Mouse (Mus musculus): ENCODE data around the gene Stat2. TPM values are rescaled to one million over a fixed set of nuclear protein-coding genes. Genes with fewer than 3 reads are reported as not detected.
"Not testable (repeated sequence)": the region's sequence is repeated elsewhere in the genome, so short reads cannot be mapped to it uniquely, and the experiment has no call there.

Stat2 gene
- polyA plus RNA-seq, 1 experiment from 2014 or later, result 24.1 TPM

- Histone ChIP-seq H3K27ac (replicated peaks) (no peak overlapping the region), H3K27me3 (no peaks in the 10 kb centered on the region), H3K9me3 (no peaks in the 10 kb centered on the region), H3K36me3 (peaks cover 73% of the 10 kb centered on the region), H3K4me1 (no peaks in the 10 kb centered on the region), H3K9ac (replicated peaks) (no peak overlapping the region), H3K4me2 (replicated peaks) (no peak overlapping the region), H3K4me3 (no peak overlapping the region)
- no peak for ATAC-seq (ENCODE audit: low FRiP score, low read depth)
- 89% methylated on average over 20 of the region's 20 CpGs for WGBS
These were observed 12.6 kb downstream of the Stat2 start for GRCm38 (mm10) chr10:128282886-128283450.

GRCm38 (mm10) chr10:128283604-128284579, 13.5 kb downstream of the Stat2 start:
- H3K9ac ChIP-seq (replicated peaks), result no peak overlapping the region
- WGBS, result 64% methylated on average over 31 of the region's 31 CpGs
- ATAC-seq (ENCODE audit: low FRiP score, low read depth), result no peak

GRCm38 (mm10) chr10:128290594-128290993, 20.2 kb downstream of the Stat2 start:
- WGBS, result 90% methylated on average over 1 of the region's 1 CpGs
- not testable (repeated sequence) for H3K4me2 ChIP-seq (replicated peaks); H3K9me3 ChIP-seq; ATAC-seq (ENCODE audit: low FRiP score, low read depth); H3K9ac ChIP-seq (replicated peaks); H3K4me3 ChIP-seq; H3K27me3 ChIP-seq; H3K27ac ChIP-seq (replicated peaks); H3K4me1 ChIP-seq
- peaks cover 51% of the 10 kb centered on the region for H3K36me3 ChIP-seq

More at GRCm38 (mm10) chr10:128283604-128284579, 13.5 kb downstream of the Stat2 start:
- Histone ChIP-seq H3K4me1 (no peaks in the 10 kb centered on the region), H3K27me3 (no peaks in the 10 kb centered on the region), H3K4me3 (no peak overlapping the region), H3K4me2 (replicated peaks) (no peak overlapping the region), H3K9me3 (no peaks in the 10 kb centered on the region), H3K27ac (replicated peaks) (no peak overlapping the region), H3K36me3 (peaks cover 76% of the 10 kb centered on the region)

GRCm38 (mm10) chr10:128296370-128297090, 26.2 kb downstream of the Stat2 start:
- WGBS, result 78% methylated on average over 13 of the region's 13 CpGs
- no peak for ATAC-seq (ENCODE audit: low FRiP score, low read depth)
- H3K4me3 ChIP-seq, result no peak overlapping the region
- no peaks in the 10 kb centered on the region for H3K27me3 ChIP-seq
- no peak overlapping the region for H3K27ac ChIP-seq (replicated peaks)
- no peak overlapping the region for H3K9ac ChIP-seq (replicated peaks)
- no peaks in the 10 kb centered on the region for H3K9me3 ChIP-seq
- H3K36me3 ChIP-seq, result peaks cover 15% of the 10 kb centered on the region
- H3K4me1 ChIP-seq, result no peaks in the 10 kb centered on the region; the same call in 1 of the 2 replicates
- H3K4me2 ChIP-seq (replicated peaks), result no peak overlapping the region

GRCm38 (mm10) chr10:128297221-128297620, 26.9 kb downstream of the Stat2 start:
- H3K4me2 ChIP-seq (replicated peaks), result no peak overlapping the region
- H3K9ac ChIP-seq (replicated peaks), result no peak overlapping the region
- H3K27me3 ChIP-seq, result no peaks in the 10 kb centered on the region
- H3K9me3 ChIP-seq, result no peaks in the 10 kb centered on the region
- peaks cover 8% of the 10 kb centered on the region; the same call in 1 of the 2 replicates for H3K36me3 ChIP-seq
- ATAC-seq (ENCODE audit: low FRiP score, low read depth), result no peak
- H3K4me1 ChIP-seq, result peaks cover 2% of the 10 kb centered on the region
- H3K4me3 ChIP-seq, result no peak overlapping the region
- 85% methylated on average over 4 of the region's 4 CpGs for WGBS
- no peak overlapping the region for H3K27ac ChIP-seq (replicated peaks)

- H3K36me3 ChIP-seq, result 0 out of 2 replicates have a peak, but pooled peaks cover 4% of the 10 kb centered on the region
- no peaks in the 10 kb centered on the region for H3K9me3 ChIP-seq
- no peak overlapping the region for H3K27ac ChIP-seq (replicated peaks)
- WGBS, result 91% methylated on average over 11 of the region's 11 CpGs
- H3K4me3 ChIP-seq, result no peak overlapping the region
- no peak overlapping the region for H3K4me2 ChIP-seq (replicated peaks)
- peaks cover 6% of the 10 kb centered on the region for H3K4me1 ChIP-seq
- H3K9ac ChIP-seq (replicated peaks), result no peak overlapping the region
- H3K27me3 ChIP-seq, result no peaks in the 10 kb centered on the region
- no peak for ATAC-seq (ENCODE audit: low FRiP score, low read depth)
These were observed 27.3 kb downstream of the Stat2 start for GRCm38 (mm10) chr10:128297622-128298021.

GRCm38 (mm10) chr10:128298243-128298642, 27.9 kb downstream of the Stat2 start:
- WGBS, result 79% methylated on average over 6 of the region's 6 CpGs
- Histone ChIP-seq H3K27ac (replicated peaks) (no peak overlapping the region), H3K4me1 (peaks cover 7% of the 10 kb centered on the region), H3K27me3 (no peaks in the 10 kb centered on the region), H3K9ac (replicated peaks) (no peak overlapping the region), H3K4me2 (replicated peaks) (no peak overlapping the region), H3K9me3 (no peaks in the 10 kb centered on the region), H3K36me3 (no peaks in the 10 kb centered on the region), H3K4me3 (no peak overlapping the region)
- no peak for ATAC-seq (ENCODE audit: low FRiP score, low read depth)

GRCm38 (mm10) chr10:128298702-128299171, 28.4 kb downstream of the Stat2 start, which contains the start of gene Il23a:
Gene Il23a, minus strand, starts transcription at chr10:128298752.
- Histone ChIP-seq H3K4me1 (peaks cover 8% of the 10 kb centered on the region), H3K36me3 (no peaks in the 10 kb centered on the region), H3K4me3 (no peak within 1 kb of the TSS), H3K9me3 (no peaks in the 10 kb centered on the region), H3K27ac (replicated peaks) (no peak within 1 kb of the TSS), H3K9ac (replicated peaks) (no peak within 1 kb of the TSS), H3K4me2 (replicated peaks) (no peak within 1 kb of the TSS), H3K27me3 (no peaks in the 10 kb centered on the region)
- WGBS, result 85% methylated on average over 11 of the region's 11 CpGs
- no peak for ATAC-seq (ENCODE audit: low FRiP score, low read depth)

- ATAC-seq (ENCODE audit: low FRiP score, low read depth), result no peak
- Histone ChIP-seq H3K4me2 (replicated peaks) (peak overlapping the region; percentile 77), H3K4me3 (peak overlapping the region; percentile 59), H3K9me3 (no peaks in the 10 kb centered on the region), H3K9ac (replicated peaks) (peak overlapping the region; percentile 86), H3K36me3 (0 out of 2 replicates have a peak, but pooled peaks cover 2% of the 10 kb centered on the region), H3K27me3 (no peaks in the 10 kb centered on the region), H3K4me1 (peaks cover 19% of the 10 kb centered on the region), H3K27ac (replicated peaks) (peak overlapping the region; percentile 91)
- WGBS, result 40% methylated on average over 3 of the region's 3 CpGs
These were observed 32.0 kb downstream of the Stat2 start for GRCm38 (mm10) chr10:128302357-128302756.

GRCm38 (mm10) chr10:128302785-128303125, 32.4 kb downstream of the Stat2 start:
- H3K9ac ChIP-seq (replicated peaks), result peak overlapping the region; percentile 86
- peak; percentile 64 for ATAC-seq (ENCODE audit: low FRiP score, low read depth)
- under 1% methylated on average over 9 of the region's 9 CpGs for WGBS
- no peaks in the 10 kb centered on the region for H3K9me3 ChIP-seq
- H3K27ac ChIP-seq (replicated peaks), result peak overlapping the region; percentile 91
- H3K4me3 ChIP-seq, result peak overlapping the region; percentile 59
- 0 out of 2 replicates have a peak, but pooled peaks cover 2% of the 10 kb centered on the region for H3K36me3 ChIP-seq
- no peaks in the 10 kb centered on the region for H3K27me3 ChIP-seq
- peaks cover 19% of the 10 kb centered on the region for H3K4me1 ChIP-seq
- peak overlapping the region; percentile 77 for H3K4me2 ChIP-seq (replicated peaks)

GRCm38 (mm10) chr10:128303126-128304021, 33.0 kb downstream of the Stat2 start, which contains the start of gene Pan2:
Gene Pan2, plus strand, starts transcription at chr10:128303335.
- H3K4me1 ChIP-seq, result peaks cover 19% of the 10 kb centered on the region

More at GRCm38 (mm10) chr10:128303126-128304021, 33.0 kb downstream of the Stat2 start, which contains the start of gene Pan2:
- ATAC-seq (ENCODE audit: low FRiP score, low read depth), result peak; percentile 100
- H3K9ac ChIP-seq (replicated peaks), result peak within 1 kb of the TSS; percentile 86
- H3K4me3 ChIP-seq, result peak within 1 kb of the TSS; percentile 59
- WGBS, result 2% methylated on average over 37 of the region's 37 CpGs
- peaks cover 9% of the 10 kb centered on the region; the same call in 1 of the 2 replicates for H3K36me3 ChIP-seq
- no peaks in the 10 kb centered on the region for H3K27me3 ChIP-seq
- H3K9me3 ChIP-seq, result no peaks in the 10 kb centered on the region
- H3K4me2 ChIP-seq (replicated peaks), result peak within 1 kb of the TSS; percentile 77
- peak within 1 kb of the TSS; percentile 91 for H3K27ac ChIP-seq (replicated peaks)
